Mouse (Mus musculus): ENCODE results near the gene Rsph1. TPM values are rescaled to one million over a fixed set of nuclear protein-coding genes. Genes with fewer than 3 reads are reported as not detected.

The Rsph1 gene
- polyA plus RNA-seq (2012; rRNA removed), result 6.9 and 11.7 TPM in 2 replicates

DNA sequence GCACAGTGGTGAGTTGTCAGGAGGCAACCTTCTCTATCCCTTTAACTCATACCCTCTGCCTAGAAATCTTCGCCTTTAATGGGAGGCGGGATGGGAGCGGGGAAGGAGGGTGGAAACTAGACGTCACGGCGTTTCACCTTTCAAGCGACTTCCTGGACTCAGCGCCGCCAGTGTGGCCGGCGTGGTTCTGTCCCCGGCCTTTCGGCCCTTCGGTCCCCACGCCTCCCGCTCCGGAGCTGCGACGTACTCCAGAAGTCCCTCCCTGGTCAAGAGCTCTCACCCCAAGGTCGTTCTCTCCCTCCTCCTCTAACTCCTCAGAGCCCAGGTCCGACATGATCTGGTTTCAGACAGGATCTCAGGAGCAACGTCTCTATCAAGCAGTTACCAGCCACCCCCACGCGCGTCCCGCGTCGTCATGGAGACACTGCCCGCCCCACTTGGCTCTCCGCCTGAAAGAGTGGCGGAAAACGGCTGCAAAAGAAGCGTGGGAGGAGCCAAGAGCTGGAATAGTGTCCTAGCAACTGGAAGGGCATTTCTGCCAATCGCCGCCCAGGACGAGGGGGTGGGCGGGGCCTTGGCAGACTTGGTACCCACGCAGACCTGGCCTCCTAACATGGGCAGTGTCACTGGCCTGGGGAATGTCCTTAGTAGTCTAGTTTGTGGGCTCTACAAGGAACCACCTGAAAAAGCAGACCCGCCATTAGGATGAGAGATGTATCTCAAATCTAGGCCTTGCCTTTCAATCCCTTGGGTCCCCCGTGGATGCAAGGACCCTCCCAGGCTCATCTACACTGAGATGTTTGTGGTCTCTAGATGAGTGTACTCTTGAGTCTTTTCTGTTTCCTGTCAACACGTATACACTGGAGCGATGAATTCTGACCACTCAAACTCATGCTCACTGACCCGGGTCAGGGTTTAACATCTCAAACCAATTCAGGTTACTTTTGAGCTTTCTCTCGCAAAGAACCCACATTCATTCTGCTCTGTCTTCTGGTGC, at the start of gene Rsph1:
TSS of gene Rsph1 (minus strand) at position 462 of the 997 bp plus-strand sequence.
- peak; percentile 22; the same call in 1 of the 2 replicates for TF ChIP-seq POLR2A (IDR thresholded peaks at IDR 0.05; ENCODE audit: borderline replicate concordance, extremely low read depth, low read depth, low read length)
- TF ChIP-seq CTCF (IDR thresholded peaks at IDR 0.05; ENCODE audit: insufficient read depth, low read length), result no peak
- peak within 1 kb of the TSS; percentile 62 for H3K4me3 ChIP-seq (replicated peaks; ENCODE audit: extremely low read depth, low read depth, low read length)
- WGBS, result 10% methylated on average over 44 of the region's 44 CpGs
- DNase-seq, result peak; percentile 100
- no peaks in the 10 kb centered on the region for H3K4me1 ChIP-seq (ENCODE audit: control insufficient read depth, insufficient read depth, low read length)

DNA sequence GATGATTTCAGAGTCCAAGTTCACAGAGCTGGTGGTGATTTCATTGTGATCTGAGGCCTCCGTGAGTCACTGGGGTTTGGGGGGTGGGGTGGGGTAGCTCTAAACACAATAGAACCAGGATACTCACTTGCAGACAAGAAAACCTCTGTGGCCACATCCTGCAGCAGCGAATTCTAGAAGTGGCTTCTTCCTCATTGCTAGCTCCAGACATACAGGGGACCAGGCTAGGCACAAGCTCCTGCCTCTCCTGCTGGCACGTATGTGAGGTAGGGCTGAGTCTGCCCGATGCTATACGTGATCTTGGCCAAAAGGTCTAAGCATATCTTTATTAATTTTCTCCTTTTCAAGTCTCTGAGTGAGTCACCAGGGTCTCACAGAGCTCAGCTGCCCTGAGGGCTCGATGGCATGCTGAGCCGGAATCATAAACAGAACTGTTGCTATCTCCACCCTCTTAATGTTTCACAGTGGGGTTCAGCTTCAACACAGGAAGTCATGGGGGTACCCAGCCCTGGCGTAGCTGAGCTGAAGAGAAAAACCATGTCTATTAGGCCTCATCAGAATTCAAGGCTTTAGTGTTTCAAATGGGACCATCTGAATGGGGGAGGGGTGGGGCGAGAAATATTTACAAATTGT, 49.2 kb upstream of the Rsph1 start:
- 46% methylated on average over 9 of the region's 9 CpGs for WGBS
- Histone ChIP-seq H3K4me1 (ENCODE audit: control insufficient read depth, insufficient read depth, low read length) (peaks cover 2% of the 10 kb centered on the region), H3K4me3 (replicated peaks; ENCODE audit: extremely low read depth, low read depth, low read length) (no peak overlapping the region)
- no peak for DNase-seq
- TF ChIP-seq POLR2A (IDR thresholded peaks at IDR 0.05; ENCODE audit: borderline replicate concordance, extremely low read depth, low read depth, low read length) (no peak), CTCF (IDR thresholded peaks at IDR 0.05; ENCODE audit: insufficient read depth, low read length) (no peak)

DNA sequence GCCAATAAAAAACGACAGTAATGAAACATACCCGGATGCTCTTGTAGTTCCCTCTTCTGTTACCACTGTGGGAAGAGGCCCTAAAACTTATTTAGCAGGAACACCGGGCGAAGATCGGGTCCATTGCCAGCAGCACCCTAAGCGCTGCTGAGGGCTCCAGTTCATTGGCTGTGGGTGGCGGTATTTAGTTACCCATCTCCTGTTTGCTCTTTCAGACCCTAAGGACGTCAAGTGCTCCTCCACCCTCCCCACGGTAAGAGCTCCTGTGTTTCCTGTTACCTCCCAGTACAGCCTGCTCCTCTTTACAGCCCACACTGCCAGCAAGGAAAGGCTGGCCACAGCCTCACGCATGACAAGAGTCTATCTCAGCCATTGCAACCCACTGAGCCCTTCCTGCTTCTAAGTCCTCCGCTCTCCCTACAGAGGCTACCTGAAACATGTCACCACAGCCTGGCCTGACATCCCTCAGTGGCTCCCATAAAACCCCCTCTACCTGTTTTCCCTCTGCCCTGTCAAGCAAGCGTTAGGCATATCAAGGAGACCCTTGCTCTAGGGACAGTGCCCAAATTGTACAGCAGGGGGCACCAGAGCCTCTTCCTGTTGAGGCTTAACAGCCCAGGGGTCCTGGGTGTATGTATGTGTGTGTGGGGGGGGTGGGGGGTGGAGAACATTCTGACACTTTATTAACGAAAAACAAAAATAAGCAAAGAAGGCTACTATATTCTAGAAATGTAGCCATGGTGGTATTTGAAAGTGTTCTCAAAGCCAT, 48.5 kb upstream of the Rsph1 start:
- H3K4me3 ChIP-seq (replicated peaks; ENCODE audit: extremely low read depth, low read depth, low read length), result no peak overlapping the region
- DNase-seq, result no peak
- TF ChIP-seq CTCF (IDR thresholded peaks at IDR 0.05; ENCODE audit: insufficient read depth, low read length) (peak; percentile 52), POLR2A (IDR thresholded peaks at IDR 0.05; ENCODE audit: borderline replicate concordance, extremely low read depth, low read depth, low read length) (0 out of 2 replicates have a peak, but pooled peaks have one; percentile 11)
- peaks cover 2% of the 10 kb centered on the region for H3K4me1 ChIP-seq (ENCODE audit: control insufficient read depth, insufficient read depth, low read length)
- WGBS, result 46% methylated on average over 13 of the region's 13 CpGs

DNA sequence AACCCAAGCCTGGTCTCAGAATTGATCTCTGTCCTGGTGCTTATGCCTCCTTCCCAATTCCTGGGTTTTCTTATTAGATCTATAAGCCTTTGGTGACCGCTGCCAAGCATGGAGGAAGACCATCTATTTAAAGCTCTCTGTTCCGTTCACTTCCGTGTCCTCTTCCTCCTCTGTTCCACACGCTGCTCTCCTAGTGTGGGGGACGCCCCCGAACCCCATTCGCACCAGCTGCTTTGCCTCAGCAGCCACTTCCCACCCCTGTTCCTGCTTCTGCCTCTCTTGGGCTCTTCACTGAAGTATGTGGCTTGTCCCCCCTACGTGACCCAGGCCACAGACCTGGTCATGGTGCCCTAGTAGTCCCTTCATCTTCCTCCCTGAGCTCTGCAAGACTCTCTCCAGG, 47.0 kb upstream of the Rsph1 start:
- TF ChIP-seq POLR2A (IDR thresholded peaks at IDR 0.05; ENCODE audit: borderline replicate concordance, extremely low read depth, low read depth, low read length) (no peak), CTCF (IDR thresholded peaks at IDR 0.05; ENCODE audit: insufficient read depth, low read length) (no peak)
- Histone ChIP-seq H3K4me1 (ENCODE audit: control insufficient read depth, insufficient read depth, low read length) (peaks cover 2% of the 10 kb centered on the region), H3K4me3 (replicated peaks; ENCODE audit: extremely low read depth, low read depth, low read length) (no peak overlapping the region)
- WGBS, result 79% methylated on average over 8 of the region's 8 CpGs
- DNase-seq, result no peak

DNA sequence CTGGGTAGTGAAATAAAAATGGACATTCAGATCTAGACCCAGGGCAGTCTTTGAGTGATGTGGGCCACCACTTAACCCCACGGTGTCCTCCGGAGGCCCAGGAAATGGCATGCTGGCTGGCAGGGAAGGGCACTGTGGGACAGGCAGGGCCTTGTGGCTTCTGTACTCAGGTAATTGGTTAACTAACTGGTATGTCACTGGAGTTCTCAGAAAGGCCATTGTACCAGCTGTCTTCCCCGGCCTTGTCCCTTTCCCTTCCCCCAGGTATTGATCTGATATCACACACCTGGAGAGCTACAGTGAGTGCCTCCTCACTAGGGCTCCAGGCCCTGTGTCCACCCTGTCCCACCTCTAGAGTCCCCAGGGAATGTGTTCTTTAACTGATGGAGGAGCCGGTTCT, 46.2 kb upstream of the Rsph1 start:
- 82% methylated on average over 4 of the region's 4 CpGs for WGBS
- Histone ChIP-seq H3K4me3 (replicated peaks; ENCODE audit: extremely low read depth, low read depth, low read length) (no peak overlapping the region), H3K4me1 (ENCODE audit: control insufficient read depth, insufficient read depth, low read length) (peaks cover 4% of the 10 kb centered on the region)
- TF ChIP-seq POLR2A (IDR thresholded peaks at IDR 0.05; ENCODE audit: borderline replicate concordance, extremely low read depth, low read depth, low read length) (no peak), CTCF (IDR thresholded peaks at IDR 0.05; ENCODE audit: insufficient read depth, low read length) (no peak)
- DNase-seq, result no peak

DNA sequence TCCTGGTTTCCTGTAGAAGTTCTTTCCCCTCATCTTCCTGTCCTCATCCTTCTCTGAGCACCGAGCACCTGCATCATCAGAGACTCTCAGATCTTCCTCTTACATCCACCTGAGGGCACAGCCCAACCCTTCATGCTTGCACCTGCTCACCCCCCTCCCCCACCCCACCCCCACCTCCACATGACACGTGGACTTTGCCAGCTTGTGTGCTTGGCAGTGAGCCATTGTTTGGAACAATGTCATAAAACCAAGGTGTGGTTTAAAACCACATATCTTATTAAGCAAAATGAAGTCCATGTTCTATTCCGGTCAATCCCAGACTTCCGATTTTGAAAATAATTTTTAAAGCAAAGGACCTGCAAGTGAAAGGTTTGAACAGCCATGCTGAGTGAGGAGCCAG, 45.3 kb upstream of the Rsph1 start:
- Histone ChIP-seq H3K4me3 (replicated peaks; ENCODE audit: extremely low read depth, low read depth, low read length) (no peak overlapping the region), H3K4me1 (ENCODE audit: control insufficient read depth, insufficient read depth, low read length) (peaks cover 4% of the 10 kb centered on the region)
- DNase-seq, result no peak
- WGBS, result 46% methylated on average over 4 of the region's 4 CpGs
- no peak for TF ChIP-seq POLR2A (IDR thresholded peaks at IDR 0.05; ENCODE audit: borderline replicate concordance, extremely low read depth, low read depth, low read length)
- no peak for TF ChIP-seq CTCF (IDR thresholded peaks at IDR 0.05; ENCODE audit: insufficient read depth, low read length)

DNA sequence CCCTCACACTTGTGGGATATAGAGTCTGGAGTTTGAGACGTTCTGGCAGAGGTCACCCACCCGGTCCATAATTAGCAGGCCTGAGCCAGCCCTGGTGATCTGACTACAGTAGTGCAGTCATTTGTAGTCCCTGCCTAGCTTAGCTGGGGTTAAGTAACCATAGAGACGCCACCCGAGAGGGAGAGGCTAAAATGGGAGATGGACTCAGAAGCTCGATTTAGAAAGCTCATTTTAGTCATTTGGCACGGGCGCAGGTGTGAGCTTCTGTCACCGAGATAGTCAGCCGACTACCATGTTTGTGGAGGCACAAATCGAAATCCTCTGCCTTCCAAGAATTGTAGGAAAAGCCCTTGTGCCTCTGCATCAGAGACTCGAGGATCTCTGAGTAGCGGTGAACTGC, 44.2 kb upstream of the Rsph1 start:
- 82% methylated on average over 12 of the region's 12 CpGs for WGBS
- TF ChIP-seq CTCF (IDR thresholded peaks at IDR 0.05; ENCODE audit: insufficient read depth, low read length) (no peak), POLR2A (IDR thresholded peaks at IDR 0.05; ENCODE audit: borderline replicate concordance, extremely low read depth, low read depth, low read length) (no peak)
- no peak overlapping the region for H3K4me3 ChIP-seq (replicated peaks; ENCODE audit: extremely low read depth, low read depth, low read length)
- peaks cover 7% of the 10 kb centered on the region for H3K4me1 ChIP-seq (ENCODE audit: control insufficient read depth, insufficient read depth, low read length)
- DNase-seq, result no peak

DNA sequence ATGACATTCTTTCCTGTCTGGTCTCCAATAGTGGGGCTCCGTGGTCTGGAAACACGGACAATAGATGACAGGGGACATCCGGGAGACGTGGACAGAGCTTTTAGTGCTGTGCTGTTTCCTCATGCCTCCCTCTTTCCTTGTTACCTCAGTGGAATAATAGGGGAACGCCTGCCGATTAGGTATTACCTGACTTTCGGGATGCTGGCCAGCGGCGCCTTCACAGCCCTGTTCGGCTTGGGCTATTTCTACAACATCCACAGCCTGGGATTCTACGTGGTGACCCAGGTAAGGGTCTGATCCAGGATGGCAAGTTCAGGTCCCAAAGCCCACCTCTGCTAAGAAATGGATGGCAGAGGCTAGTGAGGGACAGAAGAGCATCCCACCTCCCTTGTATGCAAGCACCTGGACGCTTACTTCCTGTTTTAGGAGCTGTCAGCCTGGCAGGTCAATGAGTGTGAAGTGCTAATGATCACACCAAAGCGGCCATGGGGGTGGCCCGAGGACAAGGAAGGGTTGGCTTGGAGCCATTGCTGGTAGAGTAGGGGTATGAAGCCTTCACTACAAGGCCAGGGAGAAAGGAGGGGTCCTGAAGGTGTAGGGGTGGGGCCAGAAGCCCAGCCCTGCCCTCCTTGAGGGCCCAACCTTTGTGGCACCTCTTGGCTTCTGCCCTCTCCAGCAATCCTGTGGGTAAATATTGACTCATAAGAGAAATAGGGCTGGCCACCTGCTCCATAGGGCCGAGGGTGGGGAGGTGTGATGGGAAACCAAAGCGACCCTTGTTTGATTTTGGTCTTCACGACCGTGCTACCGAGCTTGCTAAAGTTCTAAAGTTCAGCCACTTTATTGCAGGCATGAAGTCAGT, 42.0 kb upstream of the Rsph1 start:
- TF ChIP-seq CTCF (IDR thresholded peaks at IDR 0.05; ENCODE audit: insufficient read depth, low read length) (no peak), POLR2A (IDR thresholded peaks at IDR 0.05; ENCODE audit: borderline replicate concordance, extremely low read depth, low read depth, low read length) (no peak)
- no peak for DNase-seq
- H3K4me3 ChIP-seq (replicated peaks; ENCODE audit: extremely low read depth, low read depth, low read length), result no peak overlapping the region
- peaks cover 5% of the 10 kb centered on the region; the same call in 1 of the 2 replicates for H3K4me1 ChIP-seq (ENCODE audit: control insufficient read depth, insufficient read depth, low read length)
- WGBS, result 73% methylated on average over 19 of the region's 19 CpGs
